In genomic region chr11:59456891-59457290, GRCm38 (mm10) we compare ENCODE assay signal across 27 mouse cellular contexts.
"Had no signal": no experiment of that assay in that cellular context is flagged by ENCODE, and none has a peak within 500 bp of the region (broad histone marks: within the 10 kb centered on the region; RNA-seq: fewer than 3 reads in every experiment).

No protein-coding gene starts in this region.

- H3K4me1 ChIP-seq: hindbrain, embryonic 12.5 days had no signal

- H3K4me3 ChIP-seq: gastrocnemius, adult 2 months; heart, adult 2 months; heart, embryonic 10.5 days; heart, embryonic 12.5 days; hindbrain, embryonic 10.5 days; hindbrain, embryonic 12.5 days; intestine, embryonic 15.5 days; layer of hippocampus, adult 2 months; limb, embryonic 12.5 days; liver, embryonic 13.5 days had no signal

- H3K27ac ChIP-seq: gastrocnemius, adult 2 months; heart, adult 2 months; heart, embryonic 10.5 days; hindbrain, embryonic 10.5 days; hindbrain, embryonic 12.5 days; hindbrain, embryonic 14.5 days; intestine, embryonic 15.5 days; layer of hippocampus, adult 2 months; limb, embryonic 12.5 days; liver, embryonic 13.5 days had no signal

- ATAC-seq: hindbrain, embryonic 16.5 days; inflammation-experienced regulatory T-cells, adult 6 months; intestine, embryonic 15.5 days; intestine, postnatal 0 days had no signal

- H3K4me2 ChIP-seq: heart, embryonic 12.5 days; hindbrain, embryonic 12.5 days; hindbrain, embryonic 14.5 days; intestine, embryonic 15.5 days; limb, embryonic 12.5 days; liver, embryonic 11.5 days; liver, embryonic 13.5 days had no signal

- H3K9ac ChIP-seq: heart, embryonic 12.5 days; hindbrain, embryonic 12.5 days; hindbrain, embryonic 14.5 days; intestine, embryonic 15.5 days; limb, embryonic 12.5 days; liver, embryonic 13.5 days had no signal

- H3K27me3 ChIP-seq: heart, embryonic 12.5 days; hindbrain, embryonic 12.5 days; intestine, embryonic 15.5 days; limb, embryonic 12.5 days; liver, embryonic 13.5 days had no signal

- DNase-seq: gastrocnemius, adult 2 months; gastrocnemius, postnatal 10 days; gastrocnemius, postnatal 25 days; heart, adult 2 months; heart, postnatal 10 days; heart, postnatal 4 days; kidney, adult 18-20 months; kidney, adult 8-10 months; kidney, postnatal 10 days; kidney, postnatal 25 days; kidney, postnatal 4 days; layer of hippocampus, postnatal 36 days; left cerebral cortex, postnatal 4 days; liver; liver, embryonic 13.5 days had no signal

- H3K9me3 ChIP-seq: heart, embryonic 10.5 days; hindbrain, embryonic 10.5 days; hindbrain, embryonic 12.5 days; intestine, embryonic 15.5 days; limb, embryonic 12.5 days; liver, embryonic 13.5 days had no signal
